Mouse (Mus musculus): ENCODE data around the gene Mboat1. TPM values are rescaled to one million over a fixed set of nuclear protein-coding genes. Genes with fewer than 3 reads are reported as not detected.

Mboat1 gene
- polyA plus RNA-seq, 1 experiment from 2014 or later, result 1.5 TPM

GRCm38 (mm10) chr13:30264303-30264702 is 128.0 kb downstream of the Mboat1 start:
- ATAC-seq (ENCODE audit: low read depth), result no peak
- Histone ChIP-seq H3K4me2 (ENCODE audit: low read depth, low read length) (no peak overlapping the region), H3K4me1 (ENCODE audit: control insufficient read depth, low read depth, low read length) (no peaks in the 10 kb centered on the region), H3K9me3 (replicated peaks; ENCODE audit: control insufficient read depth, low read length) (no peaks in the 10 kb centered on the region), H3K27ac (ENCODE audit: low read length) (no peak overlapping the region), H3K27me3 (ENCODE audit: control insufficient read depth, insufficient read depth, low read depth, low read length) (no peaks in the 10 kb centered on the region), H3K36me3 (ENCODE audit: control insufficient read depth, insufficient read depth) (no peaks in the 10 kb centered on the region), H3K9ac (ENCODE audit: low read depth, low read length) (no peak overlapping the region), H3K4me3 (ENCODE audit: low read depth, low read length) (no peak overlapping the region)
- WGBS (ENCODE audit: insufficient replicate concordance), result 39% methylated on average over 12 of the region's 12 CpGs

GRCm38 (mm10) chr13:30264765-30265164 is 128.5 kb downstream of the Mboat1 start:
- no peaks in the 10 kb centered on the region for H3K9me3 ChIP-seq (replicated peaks; ENCODE audit: control insufficient read depth, low read length)
- H3K9ac ChIP-seq (ENCODE audit: low read depth, low read length), result no peak overlapping the region
- WGBS (ENCODE audit: insufficient replicate concordance), result 35% methylated on average over 5 of the region's 5 CpGs
- ATAC-seq (ENCODE audit: low read depth), result no peak
- H3K27me3 ChIP-seq (ENCODE audit: control insufficient read depth, insufficient read depth, low read depth, low read length), result no peaks in the 10 kb centered on the region
- H3K36me3 ChIP-seq (ENCODE audit: control insufficient read depth, insufficient read depth), result no peaks in the 10 kb centered on the region
- H3K4me3 ChIP-seq (ENCODE audit: low read depth, low read length), result no peak overlapping the region
- no peaks in the 10 kb centered on the region for H3K4me1 ChIP-seq (ENCODE audit: control insufficient read depth, low read depth, low read length)
- no peak overlapping the region for H3K4me2 ChIP-seq (ENCODE audit: low read depth, low read length)
- H3K27ac ChIP-seq (ENCODE audit: low read length), result no peak overlapping the region

GRCm38 (mm10) chr13:30266036-30266435 is 129.7 kb downstream of the Mboat1 start:
- Histone ChIP-seq H3K9ac (ENCODE audit: low read depth, low read length) (no peak overlapping the region), H3K4me3 (ENCODE audit: low read depth, low read length) (no peak overlapping the region), H3K4me1 (ENCODE audit: control insufficient read depth, low read depth, low read length) (no peaks in the 10 kb centered on the region), H3K9me3 (replicated peaks; ENCODE audit: control insufficient read depth, low read length) (no peaks in the 10 kb centered on the region), H3K4me2 (ENCODE audit: low read depth, low read length) (no peak overlapping the region), H3K27me3 (ENCODE audit: control insufficient read depth, insufficient read depth, low read depth, low read length) (no peaks in the 10 kb centered on the region), H3K27ac (ENCODE audit: low read length) (no peak overlapping the region), H3K36me3 (ENCODE audit: control insufficient read depth, insufficient read depth) (no peaks in the 10 kb centered on the region)
- no peak for ATAC-seq (ENCODE audit: low read depth)
- 66% methylated on average over 11 of the region's 11 CpGs for WGBS (ENCODE audit: insufficient replicate concordance)

GRCm38 (mm10) chr13:30272040-30272686 is 135.9 kb downstream of the Mboat1 start:
- Histone ChIP-seq H3K4me1 (ENCODE audit: control insufficient read depth, low read depth, low read length) (no peaks in the 10 kb centered on the region), H3K9ac (ENCODE audit: low read depth, low read length) (no peak overlapping the region), H3K36me3 (ENCODE audit: control insufficient read depth, insufficient read depth) (no peaks in the 10 kb centered on the region), H3K27me3 (ENCODE audit: control insufficient read depth, insufficient read depth, low read depth, low read length) (no peaks in the 10 kb centered on the region), H3K27ac (ENCODE audit: low read length) (no peak overlapping the region), H3K9me3 (replicated peaks; ENCODE audit: control insufficient read depth, low read length) (no peaks in the 10 kb centered on the region), H3K4me3 (ENCODE audit: low read depth, low read length) (no peak overlapping the region), H3K4me2 (ENCODE audit: low read depth, low read length) (no peak overlapping the region)
- no peak for ATAC-seq (ENCODE audit: low read depth)
- 14% methylated on average over 6 of the region's 6 CpGs for WGBS (ENCODE audit: insufficient replicate concordance)

Other genes with a start within 250 kb of the Mboat1 start
- 2.9 and 3.4 TPM in 2 replicates for gene E2f3, start 150.4 kb upstream of the Mboat1 start, polyA plus RNA-seq (2015; fragmentation: Nextera tagmentation; extraction: Ambion mirVana)
- 13.6 and 19.5 TPM in 2 replicates for gene Agtr1a, start 200.0 kb downstream of the Mboat1 start, polyA plus RNA-seq (2015; fragmentation: Nextera tagmentation; extraction: Ambion mirVana)